Mouse (Mus musculus) stomach, embryonic 16.5 days (tissue): ENCODE data around the gene Bcr. TPM values are rescaled to one million over a fixed set of nuclear protein-coding genes. Genes with fewer than 3 reads are reported as not detected.
A peak's percentile ranks its signal among the peaks of the same experiment; 100 is the strongest.

Source experiments
- ATAC-seq: fragments of 200-750 bp; cut with Nextera tagmentation; 2 replicates; pipeline ENCODE4 v1.8.0; 2017; ENCODE audit warnings: moderate number of reproducible peaks, moderate TSS enrichment; ENCODE audit not compliant: insufficient read depth, low FRiP score
- H3K27ac ChIP-seq: fragments of 300-500 bp; sonication (generic); 2 replicates; pipeline ENCODE4 v1.5.1; 2014; ENCODE audit warnings: low read length
- H3K27me3 ChIP-seq: fragments of 300-500 bp; sonication (generic); 2 replicates; pipeline ENCODE4 v1.6.1; 2014; ENCODE audit warnings: low read length, control low read depth, mixed read lengths; ENCODE audit not compliant: control insufficient read depth, insufficient read depth
- H3K36me3 ChIP-seq: fragments of 300-500 bp; sonication (generic); 2 replicates; pipeline ENCODE4 v1.6.1; 2014; ENCODE audit warnings: low read length; ENCODE audit not compliant: control insufficient read depth, insufficient read depth
- H3K4me1 ChIP-seq: fragments of 300-500 bp; sonication (generic); 2 replicates; pipeline ENCODE4 v1.6.1; 2014; ENCODE audit warnings: low read length, control low read depth, mixed read lengths; ENCODE audit not compliant: control insufficient read depth, insufficient read depth
- H3K4me2 ChIP-seq: fragments of 300-500 bp; sonication (generic); 2 replicates; pipeline ENCODE4 v1.6.1; 2014; ENCODE audit warnings: low read depth, low read length, mixed read lengths
- H3K4me3 ChIP-seq: fragments of 300-500 bp; sonication (generic); replicated peaks from 2 replicates; pipeline ENCODE4 v1.5.1; 2014; ENCODE audit warnings: mild to moderate bottlenecking, low read length
- H3K9ac ChIP-seq: fragments of 300-500 bp; sonication (generic); 2 replicates; pipeline ENCODE4 v1.6.1; 2014; ENCODE audit warnings: low read length
- H3K9me3 ChIP-seq: fragments of 300-500 bp; sonication (generic); replicated peaks from 2 replicates; pipeline ENCODE4 v1.6.1; 2016; ENCODE audit warnings: low read length, control low read depth; ENCODE audit not compliant: control insufficient read depth
- WGBS: fragments of 180-500 bp; shearing (Covaris S2); extraction: QIAGEN DNeasy Blood & Tissue Kit; methylation state at CpG from one replicate; pipeline ENCODE4 v1.1.7; 2014; 5-methylcytosine and 5-hydroxymethylcytosine counted together
- polyA plus RNA-seq: library from polyadenylated mRNA; unstranded; fragments of >200 nt; fragmentation: Nextera tagmentation; extraction: Ambion mirVana; gene quantifications from 2 replicates; pipeline ENCODE4 v1.2.1, GENCODE M21; 2015

Gene Bcr
- polyA plus RNA-seq, 1 experiment from 2014 or later = 8.8 TPM

GRCm38 (mm10) chr10:75166601-75167000 is 106.2 kb downstream of the Bcr start:
- Histone ChIP-seq H3K9ac (no peak overlapping the region), H3K4me1 (0 out of 2 replicates have a peak, but pooled peaks cover 4% of the 10 kb centered on the region), H3K36me3 (peaks cover 9% of the 10 kb centered on the region; the same call in 1 of the 2 replicates), H3K9me3 (0 out of 2 replicates have a peak, but pooled peaks cover 2% of the 10 kb centered on the region), H3K27ac (peak overlapping the region; percentile 29; the same call in 1 of the 2 replicates), H3K4me2 (no peak overlapping the region), H3K4me3 (no peak overlapping the region), H3K27me3 (no peaks in the 10 kb centered on the region)
- ATAC-seq = no peak
- WGBS = 79% methylated on average over 4 of the region's 4 CpGs

- 63% methylated on average over 12 of the region's 12 CpGs for WGBS
- H3K9ac ChIP-seq = no peak overlapping the region
- peak; percentile 63; the same call in 1 of the 2 replicates for ATAC-seq
- H3K4me2 ChIP-seq = no peak overlapping the region
- no peaks in the 10 kb centered on the region for H3K36me3 ChIP-seq
- no peaks in the 10 kb centered on the region for H3K9me3 ChIP-seq
- no peak overlapping the region for H3K4me3 ChIP-seq
- no peaks in the 10 kb centered on the region for H3K27me3 ChIP-seq
- H3K4me1 ChIP-seq = 0 out of 2 replicates have a peak, but pooled peaks cover 4% of the 10 kb centered on the region
- H3K27ac ChIP-seq = no peak overlapping the region; the same call in 1 of the 2 replicates
Observed at GRCm38 (mm10) chr10:75170207-75170850, 109.9 kb downstream of the Bcr start.

GRCm38 (mm10) chr10:75173056-75173455 is 112.7 kb downstream of the Bcr start:
- H3K4me2 ChIP-seq = no peak overlapping the region
- H3K4me3 ChIP-seq = no peak overlapping the region
- H3K9ac ChIP-seq = no peak overlapping the region
- WGBS = 62% methylated on average over 8 of the region's 8 CpGs
- H3K4me1 ChIP-seq = 0 out of 2 replicates have a peak, but pooled peaks cover 3% of the 10 kb centered on the region
- no peaks in the 10 kb centered on the region for H3K27me3 ChIP-seq
- peaks cover 9% of the 10 kb centered on the region; the same call in 1 of the 2 replicates for H3K36me3 ChIP-seq
- no peaks in the 10 kb centered on the region for H3K9me3 ChIP-seq
- peak overlapping the region; percentile 47; the same call in 1 of the 2 replicates for H3K27ac ChIP-seq
- ATAC-seq = no peak

- Histone ChIP-seq H3K27me3 (no peaks in the 10 kb centered on the region), H3K9me3 (no peaks in the 10 kb centered on the region), H3K27ac (peak overlapping the region; percentile 47; the same call in 1 of the 2 replicates), H3K4me2 (no peak overlapping the region), H3K4me1 (0 out of 2 replicates have a peak, but pooled peaks cover 3% of the 10 kb centered on the region), H3K9ac (peak overlapping the region; percentile 37; the same call in 1 of the 2 replicates), H3K36me3 (peaks cover 16% of the 10 kb centered on the region), H3K4me3 (no peak overlapping the region)
- no peak for ATAC-seq
- WGBS = 66% methylated on average over 12 of the region's 12 CpGs
Observed at GRCm38 (mm10) chr10:75173712-75174111, 113.3 kb downstream of the Bcr start.

GRCm38 (mm10) chr10:75176494-75176893 is 116.1 kb downstream of the Bcr start:
- 56% methylated on average over 8 of the region's 8 CpGs for WGBS
- peaks cover 25% of the 10 kb centered on the region for H3K36me3 ChIP-seq
- 0 out of 2 replicates have a peak, but pooled peaks cover 3% of the 10 kb centered on the region for H3K4me1 ChIP-seq
- no peak for ATAC-seq
- H3K4me3 ChIP-seq = no peak overlapping the region
- no peaks in the 10 kb centered on the region for H3K27me3 ChIP-seq
- no peaks in the 10 kb centered on the region for H3K9me3 ChIP-seq
- no peak overlapping the region for H3K9ac ChIP-seq
- H3K4me2 ChIP-seq = no peak overlapping the region
- no peak overlapping the region for H3K27ac ChIP-seq

- Histone ChIP-seq H3K4me1 (0 out of 2 replicates have a peak, but pooled peaks cover 3% of the 10 kb centered on the region), H3K4me3 (no peak overlapping the region), H3K36me3 (peaks cover 25% of the 10 kb centered on the region), H3K4me2 (no peak overlapping the region), H3K27ac (no peak overlapping the region), H3K9ac (no peak overlapping the region), H3K9me3 (no peaks in the 10 kb centered on the region), H3K27me3 (no peaks in the 10 kb centered on the region)
- no peak for ATAC-seq
- WGBS = 87% methylated on average over 5 of the region's 5 CpGs
Observed at GRCm38 (mm10) chr10:75178911-75179310, 118.5 kb downstream of the Bcr start.

- Histone ChIP-seq H3K4me3 (no peak overlapping the region), H3K4me2 (no peak overlapping the region), H3K27ac (no peak overlapping the region), H3K36me3 (peaks cover 21% of the 10 kb centered on the region), H3K9ac (no peak overlapping the region), H3K9me3 (no peaks in the 10 kb centered on the region), H3K27me3 (no peaks in the 10 kb centered on the region), H3K4me1 (no peaks in the 10 kb centered on the region)
- 24% methylated on average over 14 of the region's 14 CpGs for WGBS
- peak; percentile 42; the same call in 1 of the 2 replicates for ATAC-seq
Observed at GRCm38 (mm10) chr10:75182151-75182774, 121.9 kb downstream of the Bcr start.

GRCm38 (mm10) chr10:75184826-75185225 is 124.4 kb downstream of the Bcr start:
- H3K27ac ChIP-seq = no peak overlapping the region
- no peaks in the 10 kb centered on the region for H3K9me3 ChIP-seq
- 90% methylated on average over 9 of the region's 9 CpGs for WGBS
- no peak overlapping the region for H3K4me2 ChIP-seq
- H3K4me3 ChIP-seq = no peak overlapping the region
- H3K27me3 ChIP-seq = no peaks in the 10 kb centered on the region
- no peaks in the 10 kb centered on the region for H3K4me1 ChIP-seq
- ATAC-seq = no peak
- H3K36me3 ChIP-seq = no peaks in the 10 kb centered on the region
- no peak overlapping the region for H3K9ac ChIP-seq

GRCm38 (mm10) chr10:75186551-75186950 is 126.2 kb downstream of the Bcr start:
- no peak overlapping the region for H3K9ac ChIP-seq
- H3K36me3 ChIP-seq = no peaks in the 10 kb centered on the region
- no peaks in the 10 kb centered on the region for H3K27me3 ChIP-seq
- no peak overlapping the region for H3K4me3 ChIP-seq
- no peaks in the 10 kb centered on the region for H3K9me3 ChIP-seq
- 35% methylated on average over 6 of the region's 6 CpGs for WGBS
- no peak for ATAC-seq
- no peak overlapping the region for H3K27ac ChIP-seq
- H3K4me2 ChIP-seq = no peak overlapping the region
- H3K4me1 ChIP-seq = no peaks in the 10 kb centered on the region
